Mouse (Mus musculus) heart, embryonic 12.5 days (tissue): ENCODE measurements around the gene Naa16. TPM values are rescaled to one million over a fixed set of nuclear protein-coding genes. Genes with fewer than 3 reads are reported as not detected.

Source experiments
- polyA plus RNA-seq: library from polyadenylated mRNA; unstranded; fragments of >200 nt; fragmentation: Nextera tagmentation; extraction: Ambion mirVana; gene quantifications from 2 replicates; pipeline ENCODE4 v1.2.1, GENCODE M21; 2016

Naa16 gene
- polyA plus RNA-seq, 1 experiment from 2014 or later = 23.1 TPM

Other genes starting within 250 kb of the Naa16 start
- gene Zfp957, start 143.4 kb downstream of the Naa16 start, polyA plus RNA-seq = not detected in 2 replicates
- 9.3 and 11.6 TPM in 2 replicates for gene Rgcc, start 89.1 kb downstream of the Naa16 start, polyA plus RNA-seq
- gene Mtrf1, start 7.0 kb upstream of the Naa16 start, polyA plus RNA-seq = 9.7 and 10.2 TPM in 2 replicates
- gene Kbtbd7, start 35.7 kb upstream of the Naa16 start, polyA plus RNA-seq = 9.7 and 11.9 TPM in 2 replicates
- 2.0 and 2.9 TPM in 2 replicates for gene Kbtbd6, start 61.1 kb upstream of the Naa16 start, polyA plus RNA-seq
- gene Elf1, start 90.4 kb upstream of the Naa16 start, polyA plus RNA-seq = 10.5 and 11.0 TPM in 2 replicates
- gene Wbp4, start 90.7 kb upstream of the Naa16 start, polyA plus RNA-seq = 29.5 and 30.6 TPM in 2 replicates
- gene Sugt1, start 196.9 kb upstream of the Naa16 start, polyA plus RNA-seq = 98.9 and 99.1 TPM in 2 replicates